Mouse (Mus musculus) MEL (cell line): ENCODE measurements around the gene Msrb1. TPM values are rescaled to one million over a fixed set of nuclear protein-coding genes. Genes with fewer than 3 reads are reported as not detected.

ENCODE experiments used
- DNase-seq: peaks from one replicate; pipeline ENCODE4 v3.0.0; 2011; ENCODE audit warnings: low read depth, low spot score
- H3K27ac ChIP-seq: 2 replicates; pipeline ENCODE4 v1.5.1; 2012; ENCODE audit warnings: low read depth, mild to moderate bottlenecking, control low read depth, low read length, moderate library complexity; ENCODE audit not compliant: control insufficient read depth
- H3K27me3 ChIP-seq, 2 experiments: fragments of 150-350 bp in 1 of 2; sonication (generic) in 1 of 2; 2 replicates each; pipeline ENCODE4 v1.6.1; 2012; ENCODE audit warnings: low read length in 2 of 2, mild to moderate bottlenecking in 2 of 2, improper control_type of control experiment in 1 of 2, moderate library complexity in 1 of 2; ENCODE audit not compliant: insufficient read depth in 2 of 2, control insufficient read depth in 1 of 2
- H3K36me3 ChIP-seq, 2 experiments: 2 replicates each; pipeline ENCODE4 v1.6.1; 2012 to 2014; ENCODE audit warnings: low read length in 2 of 2, improper control_type of control experiment in 1 of 2, inconsistent platforms in 1 of 2, mild to moderate bottlenecking in 1 of 2; ENCODE audit not compliant: insufficient read depth in 2 of 2, control insufficient read depth in 1 of 2
- H3K4me1 ChIP-seq, 2 experiments: fragments of 150-350 bp in 1 of 2; sonication (generic) in 1 of 2; 2 replicates each; pipeline ENCODE4 v1.6.1; 2012; ENCODE audit warnings: low read length in 2 of 2, improper control_type of control experiment in 1 of 2, mild to moderate bottlenecking in 1 of 2; ENCODE audit not compliant: insufficient read depth in 2 of 2, control insufficient read depth in 1 of 2
- H3K4me3 ChIP-seq, 2 experiments: fragments of 150-350 bp in 1 of 2; sonication (generic) in 1 of 2; 2 replicates each; pipeline ENCODE4 v1.5.1; 2012; ENCODE audit warnings: low read depth in 2 of 2, low read length in 2 of 2, mild to moderate bottlenecking in 2 of 2, moderate library complexity in 2 of 2, control low read depth in 1 of 2, improper control_type of control experiment in 1 of 2; ENCODE audit not compliant: control insufficient read depth in 1 of 2, insufficient read depth in 1 of 2
- H3K79me2 ChIP-seq: 2 replicates; pipeline ENCODE4 v1.6.1; 2012; ENCODE audit warnings: mild to moderate bottlenecking, low read length, moderate library complexity; ENCODE audit not compliant: control insufficient read depth, poor library complexity, insufficient read depth
- H3K9ac ChIP-seq: 2 replicates; pipeline ENCODE4 v1.6.1; 2012; ENCODE audit warnings: low read depth, mild to moderate bottlenecking, control low read depth, low read length, moderate library complexity; ENCODE audit not compliant: control insufficient read depth, poor library complexity, severe bottlenecking
- H3K9me3 ChIP-seq: fragments of 150-350 bp; sonication (generic); replicated peaks from 2 replicates; pipeline ENCODE4 v1.6.1; 2012; ENCODE audit warnings: mild to moderate bottlenecking, low read length, improper control_type of control experiment, moderate library complexity; ENCODE audit not compliant: insufficient read depth
- E2F4 ChIP-seq: IDR thresholded peaks from 2 replicates; pipeline ENCODE4 v1.6.1; 2011; ENCODE audit warnings: low read depth, low read length, improper control_type of control experiment, borderline replicate concordance
- ETS1 ChIP-seq: IDR thresholded peaks from 2 replicates; pipeline ENCODE4 v1.6.1; 2012; ENCODE audit warnings: low read depth, mild to moderate bottlenecking, inconsistent platforms, low read length, improper control_type of control experiment, moderate library complexity
- GABPA ChIP-seq: IDR thresholded peaks from 2 replicates; pipeline ENCODE4 v1.6.1; 2012; ENCODE audit warnings: low read depth, mild to moderate bottlenecking, inconsistent platforms, low read length, improper control_type of control experiment, moderate library complexity
- HCFC1 ChIP-seq: IDR thresholded peaks from 2 replicates; pipeline ENCODE4 v1.6.1; 2012; ENCODE audit warnings: low read depth, mild to moderate bottlenecking, inconsistent platforms, low read length, improper control_type of control experiment, moderate library complexity
- KAT2A ChIP-seq: conservative IDR thresholded peaks from 2 replicates; pipeline ENCODE4 v1.6.1; 2012; ENCODE audit warnings: low read depth, low read length, improper control_type of control experiment, inconsistent platforms
- MAX ChIP-seq: IDR thresholded peaks from 2 replicates; pipeline ENCODE4 v1.6.1; 2011; ENCODE audit warnings: low read length, improper control_type of control experiment
- MEF2A ChIP-seq: IDR thresholded peaks from 2 replicates; pipeline ENCODE4 v1.6.1; 2014; ENCODE audit warnings: low read depth, mild to moderate bottlenecking, inconsistent platforms, low read length, improper control_type of control experiment; ENCODE audit not compliant: poor library complexity, insufficient replicate concordance, severe bottlenecking; ENCODE audit errors: extremely low read depth
- MYC ChIP-seq: IDR thresholded peaks from 2 replicates; pipeline ENCODE4 v1.6.1; 2011; ENCODE audit warnings: low read depth, mild to moderate bottlenecking, low read length, improper control_type of control experiment, moderate library complexity
- NRF1 ChIP-seq: IDR thresholded peaks from 2 replicates; pipeline ENCODE4 v1.6.1; 2014; ENCODE audit warnings: low read depth, mild to moderate bottlenecking, inconsistent platforms, low read length, improper control_type of control experiment, moderate library complexity; ENCODE audit not compliant: poor library complexity, insufficient read depth, severe bottlenecking
- POLR2A ChIP-seq, 2 experiments: IDR thresholded peaks; 2 replicates each; pipeline ENCODE4 v1.6.1; 2011 to 2012; ENCODE audit warnings: low read length in 2 of 2, mild to moderate bottlenecking in 2 of 2, control low read depth in 1 of 2, improper control_type of control experiment in 1 of 2, low read depth in 1 of 2, moderate library complexity in 1 of 2; ENCODE audit not compliant: control insufficient read depth in 1 of 2, insufficient read depth in 1 of 2, poor library complexity in 1 of 2
- POLR2AphosphoS2 ChIP-seq: IDR thresholded peaks from 2 replicates; pipeline ENCODE4 v1.6.1; 2011; ENCODE audit warnings: low read length, improper control_type of control experiment
- POLR2AphosphoS5 ChIP-seq: IDR thresholded peaks from 2 replicates; pipeline ENCODE4 v1.6.1; 2012; ENCODE audit warnings: low read depth, borderline replicate concordance, mild to moderate bottlenecking, inconsistent platforms, low read length, moderate library complexity, mixed read lengths
- RCOR1 ChIP-seq: IDR thresholded peaks from 2 replicates; pipeline ENCODE4 v1.6.1; 2012; ENCODE audit warnings: low read depth, mild to moderate bottlenecking, inconsistent platforms, low read length, improper control_type of control experiment
- SIN3A ChIP-seq: IDR thresholded peaks from 2 replicates; pipeline ENCODE4 v1.6.1; 2012; ENCODE audit warnings: low read length, improper control_type of control experiment, inconsistent platforms
- TAL1 ChIP-seq: IDR thresholded peaks from 2 replicates; pipeline ENCODE4 v1.6.1; 2012; ENCODE audit warnings: mild to moderate bottlenecking, inconsistent platforms, low read length, moderate library complexity, mixed read lengths
- TBP ChIP-seq: IDR thresholded peaks from 2 replicates; pipeline ENCODE4 v1.8.0; 2011; ENCODE audit warnings: low read depth, low read length, improper control_type of control experiment
- USF1 ChIP-seq: IDR thresholded peaks from 2 replicates; pipeline ENCODE4 v1.6.1; 2014; ENCODE audit warnings: low read depth, mild to moderate bottlenecking, inconsistent platforms, low read length, improper control_type of control experiment, moderate library complexity
- USF2 ChIP-seq, 2 experiments: IDR thresholded peaks; 2 replicates each; pipeline ENCODE4 v1.6.1; 2011 to 2012; ENCODE audit warnings: improper control_type of control experiment in 2 of 2, low read length in 2 of 2, borderline replicate concordance in 1 of 2, inconsistent platforms in 1 of 2, low read depth in 1 of 2, mild to moderate bottlenecking in 1 of 2; ENCODE audit not compliant: insufficient read depth in 1 of 2
- ZC3H11A ChIP-seq: IDR thresholded peaks from 2 replicates; pipeline ENCODE4 v1.6.1; 2012; ENCODE audit warnings: low read depth, mild to moderate bottlenecking, inconsistent platforms, low read length, improper control_type of control experiment
- ZKSCAN1 ChIP-seq: IDR thresholded peaks from 2 replicates; pipeline ENCODE4 v1.6.1; 2012; ENCODE audit warnings: low read depth, mild to moderate bottlenecking, inconsistent platforms, low read length, improper control_type of control experiment, moderate library complexity
- ZMIZ1 ChIP-seq: IDR thresholded peaks from 2 replicates; pipeline ENCODE4 v1.6.1; 2012; ENCODE audit warnings: low read depth, mild to moderate bottlenecking, inconsistent platforms, low read length, improper control_type of control experiment, moderate library complexity
- polyA plus RNA-seq, 2 experiments: library from polyadenylated mRNA; stranded (reverse) in 1 of 2; unstranded in 1 of 2; fragments of >175 nt in 1 of 2; fragments of >200 nt in 1 of 2; gene quantifications; 2 replicates each; pipeline versions ENCODE4 v1.2.1 to v1.2.4; 2012; ENCODE audit warnings: low replicate concordance in 2 of 2, low read depth in 1 of 2; ENCODE audit not compliant: insufficient read length in 2 of 2, insufficient read depth in 1 of 2, missing spikeins in 1 of 2
- total RNA-seq: library from RNA; depleted of rRNA; stranded (reverse); fragments of 300-350 nt; gene quantifications from 2 replicates; pipeline ENCODE4 v1.2.3, GENCODE M21; 2012

Msrb1 gene
- total and polyA plus RNA-seq, 3 experiments, result 31.9 to 58.6 TPM; not detected in 1

GRCm38 (mm10) chr17:24738238-24738637, 1.8 kb downstream of the Msrb1 start:
- no peak for TF ChIP-seq SIN3A
- TF ChIP-seq USF2 (IDR thresholded peaks at IDR 0.05; ENCODE audit: borderline replicate concordance in 1 of 2, insufficient read depth in 1 of 2, low read depth in 1 of 2, low read length in 2 of 2), result no peak
- TF ChIP-seq ETS1, result no peak
- no peak for TF ChIP-seq GABPA
- no peak for TF ChIP-seq ZMIZ1
- no peak for TF ChIP-seq POLR2AphosphoS2
- TF ChIP-seq HCFC1, result no peak
- no peak for TF ChIP-seq MYC
- TF ChIP-seq USF1, result no peak
- no peak for TF ChIP-seq POLR2AphosphoS5
- TF ChIP-seq E2F4, result no peak
- no peak for TF ChIP-seq ZKSCAN1
- no peak for TF ChIP-seq MAX
- TF ChIP-seq RCOR1, result no peak
- TF ChIP-seq NRF1, result no peak
- TF ChIP-seq TAL1, result no peak
- no peak for TF ChIP-seq MEF2A
- Histone ChIP-seq H3K36me3 (peaks cover 0 to 10% of the 10 kb centered on the region in 2 experiments; a peak in 1 of 4 replicates), H3K9me3 (no peaks in the 10 kb centered on the region), H3K27me3 (no peaks in the 10 kb centered on the region), H3K9ac (no peak overlapping the region), H3K79me2 (peaks cover 2% of the 10 kb centered on the region; the same call in 1 of the 2 replicates), H3K4me3 (no peak overlapping the region), H3K4me1 (peaks cover 0 to 17% of the 10 kb centered on the region in 2 experiments; a peak in 2 of 4 replicates), H3K27ac (no peak overlapping the region)
- no peak for DNase-seq

- Histone ChIP-seq H3K4me1 (peaks cover 0 to 17% of the 10 kb centered on the region in 2 experiments; a peak in 2 of 4 replicates), H3K79me2 (peaks cover 2% of the 10 kb centered on the region; the same call in 1 of the 2 replicates)
- TF ChIP-seq GABPA (no peak), TBP (no peak), ZC3H11A (no peak), E2F4 (no peak), RCOR1 (no peak), SIN3A (no peak), POLR2A (IDR thresholded peaks at IDR 0.05; ENCODE audit: control insufficient read depth in 1 of 2, insufficient read depth in 1 of 2, low read depth in 1 of 2, low read length in 2 of 2, poor library complexity in 1 of 2) (no peak), KAT2A (no peak), ZKSCAN1 (no peak)
- TF ChIP-seq, all 39 proteins: peak for 0
- Histone ChIP-seq H3K4me3 (no peak overlapping the region), H3K27me3 (no peaks in the 10 kb centered on the region), H3K9me3 (no peaks in the 10 kb centered on the region), H3K27ac (no peak overlapping the region), H3K36me3 (peaks cover 0 to 10% of the 10 kb centered on the region in 2 experiments; a peak in 1 of 4 replicates), H3K9ac (no peak overlapping the region)
- DNase-seq, result no peak
These were observed 3.5 kb downstream of the Msrb1 start for GRCm38 (mm10) chr17:24739926-24740325.
